Mouse (Mus musculus) kidney, postnatal 10 days (tissue): ENCODE measurements around the gene Lamtor2.
"Not testable (repeated sequence)": the region's sequence is repeated elsewhere in the genome, so short reads cannot be mapped to it uniquely, and the experiment has no call there.

Experiments
- DNase-seq: peaks from one replicate; pipeline ENCODE4 v3.0.0; 2021; ENCODE audit warnings: mixed read lengths

The Lamtor2 gene

DNA sequence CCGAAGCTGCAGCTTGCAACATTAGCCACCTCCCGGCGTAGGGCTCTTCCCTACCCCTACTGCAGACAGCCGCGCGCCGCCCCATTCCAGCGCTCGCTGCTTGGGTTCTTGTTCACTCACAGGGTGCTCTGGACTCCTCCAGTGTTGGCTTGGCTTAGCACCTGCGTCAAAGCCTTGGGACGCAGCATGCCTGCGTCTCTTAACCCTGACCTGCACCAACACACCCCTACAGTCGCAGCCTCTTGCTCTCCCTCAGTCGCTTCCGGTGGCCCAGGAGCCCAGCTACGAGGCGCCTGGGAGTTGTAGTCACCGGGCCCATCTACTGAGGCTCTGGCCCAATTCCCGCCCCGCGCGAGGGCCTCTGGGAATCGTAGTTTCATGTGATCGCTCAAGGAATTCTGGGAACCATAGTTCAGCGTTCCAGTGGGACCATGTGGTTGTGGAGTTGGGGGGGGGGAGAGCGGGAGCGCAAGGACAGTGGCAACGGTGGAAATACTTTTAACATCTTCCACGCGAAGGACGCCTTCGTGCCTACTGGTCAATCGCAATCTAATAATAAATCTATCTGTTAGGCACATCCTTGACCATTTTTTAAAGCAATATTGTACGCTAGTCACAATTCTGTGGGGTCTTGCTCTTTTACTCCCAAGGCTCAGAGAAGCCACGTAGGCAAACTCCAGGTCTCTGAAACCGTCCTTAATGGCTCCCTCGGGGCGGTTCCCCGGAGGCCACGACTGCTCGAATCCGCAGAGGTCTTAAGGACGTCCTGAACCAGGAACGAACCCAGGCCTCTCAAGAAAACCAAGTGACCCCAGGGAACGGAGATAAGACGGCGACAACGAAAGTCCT, at the start of gene Lamtor2:
Lamtor2 (minus strand) TSS at position 399 of the 849 bp plus-strand sequence.
- peak; percentile 99 for DNase-seq

DNA sequence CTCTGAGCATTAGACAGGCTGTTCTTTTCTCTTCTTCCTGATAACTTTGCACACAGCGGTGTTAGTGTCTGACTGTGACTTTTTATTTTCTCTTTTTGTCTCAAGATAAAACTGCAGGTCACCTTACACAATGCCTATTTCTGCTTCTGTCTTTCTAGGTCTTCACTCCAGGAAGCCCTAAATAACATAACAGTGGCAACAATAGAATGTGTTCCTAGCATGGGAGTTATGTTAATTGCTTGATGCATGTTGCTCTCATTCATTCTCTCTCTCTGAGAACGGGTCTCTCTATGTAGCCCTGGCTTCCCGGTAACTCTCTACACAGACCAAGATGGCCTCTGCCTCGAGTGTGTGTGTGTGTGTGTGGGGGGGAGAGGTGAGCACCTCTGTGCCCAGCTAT, 49.6 kb upstream of the Lamtor2 start:
- DNase-seq, result no peak

DNA sequence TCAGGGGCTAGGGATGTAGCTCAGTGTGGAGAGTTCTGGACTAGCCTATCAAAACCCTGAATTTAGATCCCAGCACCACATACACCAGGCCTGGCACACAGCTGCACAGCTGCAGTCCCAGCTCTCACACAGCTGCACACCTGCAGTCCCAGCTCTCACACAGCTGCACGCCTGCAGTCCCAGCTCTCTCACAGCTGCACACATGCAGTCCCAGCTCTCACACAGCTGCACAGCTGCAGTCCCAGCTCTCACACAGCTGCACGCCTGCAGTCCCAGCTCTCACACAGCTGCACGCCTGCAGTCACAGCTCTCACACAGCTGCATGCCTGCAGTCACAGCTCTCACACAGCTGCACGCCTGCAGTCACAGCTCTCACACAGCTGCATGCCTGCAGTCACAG, 43.7 kb upstream of the Lamtor2 start:
- not testable (repeated sequence) for DNase-seq

DNA sequence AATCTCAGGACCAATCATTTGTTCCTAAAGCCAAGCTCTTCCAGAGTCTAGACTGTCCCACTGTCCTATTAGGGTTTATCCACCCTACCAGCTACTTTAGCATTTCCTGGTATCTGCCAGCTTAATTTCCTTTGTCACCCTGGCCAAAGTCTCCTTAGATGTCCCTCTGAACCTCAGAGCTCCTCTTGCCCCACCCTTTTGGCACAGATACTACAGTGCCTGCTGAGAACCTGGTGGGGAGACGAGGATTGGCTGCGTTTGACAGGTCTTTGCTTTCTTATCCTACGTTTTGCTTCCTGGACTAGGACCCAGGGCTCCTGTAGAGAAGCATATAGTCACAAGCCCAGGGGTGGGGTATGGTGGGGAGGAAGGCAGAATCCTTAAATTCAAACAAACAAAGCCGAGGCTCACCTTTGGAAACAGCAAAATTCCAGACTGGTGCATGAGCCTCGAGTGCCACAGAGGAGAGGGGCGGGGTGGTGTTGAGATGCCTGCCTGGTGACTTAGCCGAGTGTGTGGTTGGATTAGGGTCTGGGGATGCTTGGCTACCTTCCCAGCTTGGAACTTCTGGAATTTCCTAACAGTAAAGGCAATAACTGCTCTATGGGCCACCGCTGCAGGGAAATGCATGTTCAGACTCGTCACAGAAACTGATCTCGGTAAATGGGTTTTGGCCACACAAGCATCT, 41.2 kb upstream of the Lamtor2 start:
- DNase-seq, result peak; percentile 47

DNA sequence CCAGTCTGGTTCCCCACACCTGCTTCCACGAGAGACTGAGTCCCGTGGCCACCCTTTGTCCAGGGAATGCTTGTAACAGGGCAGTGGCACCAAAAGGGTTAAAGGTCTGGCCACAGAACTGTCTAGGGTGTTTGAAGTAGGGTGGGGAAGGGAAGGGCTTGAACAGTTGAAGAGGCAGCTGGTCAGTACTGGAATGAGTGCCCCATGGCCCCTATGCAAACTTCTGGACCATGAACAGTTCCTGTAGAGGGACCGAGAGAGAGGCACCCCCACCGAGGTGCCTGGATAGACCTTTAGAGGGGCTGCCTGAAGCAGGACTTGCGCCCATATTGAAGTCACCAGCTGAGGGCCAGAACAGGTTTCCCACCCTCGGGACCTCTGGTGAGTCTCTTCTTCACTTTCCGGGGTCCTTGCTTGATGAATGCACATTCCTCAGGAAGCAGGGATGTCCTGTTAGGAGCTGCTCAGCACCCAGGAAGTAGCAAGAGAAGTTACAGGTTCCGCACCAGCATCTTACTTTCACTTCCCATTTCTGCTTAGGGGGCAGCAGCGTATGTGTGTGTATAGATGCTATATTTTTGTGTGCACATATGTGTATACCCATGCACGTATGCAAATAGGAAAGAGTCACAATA, 40.2 kb upstream of the Lamtor2 start:
- DNase-seq, result no peak

DNA sequence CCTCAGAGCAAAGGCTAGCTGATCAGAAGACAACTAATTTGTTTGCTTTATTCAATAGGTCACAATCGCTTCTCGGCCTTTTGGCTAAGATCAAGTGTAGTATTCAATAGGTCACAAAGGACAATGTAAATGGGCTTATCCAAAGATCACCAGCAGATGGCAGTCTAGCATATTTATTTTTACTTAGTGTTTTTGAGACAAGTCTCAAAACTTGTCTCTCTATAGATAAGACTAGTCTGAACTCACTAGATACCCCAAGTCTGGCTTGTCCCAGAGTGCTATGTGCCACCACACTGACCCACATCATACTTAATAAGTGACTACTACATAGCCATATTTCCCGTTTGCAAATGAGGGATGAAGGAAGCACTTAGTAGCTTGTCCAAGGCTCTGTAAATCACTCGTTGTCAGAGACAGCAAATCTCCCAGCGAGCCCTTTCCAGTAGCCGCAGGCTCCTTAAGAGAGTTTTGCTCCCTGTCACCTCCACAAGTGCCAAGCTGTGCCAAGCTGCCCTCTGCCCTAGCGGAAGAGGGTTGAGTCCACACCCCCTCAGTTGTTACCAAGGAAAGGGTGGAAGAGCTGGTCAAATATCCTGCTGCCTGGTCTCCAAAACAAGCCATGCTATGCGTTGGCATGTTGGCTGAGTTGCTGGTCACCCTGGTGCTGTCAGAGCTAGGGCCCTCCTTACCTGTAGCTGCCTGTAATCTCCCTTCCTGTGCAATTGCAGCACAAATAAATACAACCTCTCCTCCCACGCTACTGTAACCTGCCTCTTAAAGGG, 39.3 kb upstream of the Lamtor2 start:
- peak; percentile 57 for DNase-seq

DNA sequence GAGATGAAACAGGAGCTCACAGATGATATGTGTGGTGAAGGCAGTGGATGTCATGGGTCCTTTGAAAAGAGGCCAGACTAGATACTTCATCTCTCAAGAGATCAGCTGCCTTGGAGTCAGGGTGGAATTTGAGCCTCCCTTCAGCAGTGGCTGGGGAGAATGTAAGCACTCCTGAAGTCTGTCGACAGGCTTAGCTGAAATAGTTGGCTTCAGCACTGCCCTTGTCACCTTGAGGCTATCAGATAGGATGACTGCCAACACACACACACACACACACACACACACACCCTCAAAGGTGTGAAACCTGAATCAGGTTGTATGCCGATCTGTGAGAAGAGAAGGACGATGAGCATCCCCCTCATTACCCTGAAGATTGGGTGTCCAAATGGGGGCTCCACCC, 38.2 kb upstream of the Lamtor2 start:
- DNase-seq, result no peak

DNA sequence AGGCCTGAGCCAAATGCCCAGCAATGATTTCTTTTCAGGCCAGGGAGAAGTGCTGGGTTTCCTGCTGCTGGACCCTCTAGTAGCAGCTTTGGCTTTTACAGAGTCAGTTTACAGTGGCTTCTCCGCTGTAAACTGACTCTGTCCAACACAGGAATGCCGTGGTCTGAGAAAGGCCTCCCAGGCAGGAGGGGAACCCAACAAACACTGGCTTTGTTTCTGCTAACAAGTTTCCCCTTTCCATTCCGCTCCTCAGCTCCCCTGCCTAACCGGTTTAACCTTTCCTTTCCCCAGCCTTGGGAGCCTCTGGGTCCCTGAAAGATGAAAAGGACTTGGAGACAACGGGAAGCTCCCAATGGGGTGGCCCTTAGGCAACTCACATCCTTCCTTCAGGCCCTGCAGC, 37.4 kb upstream of the Lamtor2 start:
- no peak for DNase-seq

DNA sequence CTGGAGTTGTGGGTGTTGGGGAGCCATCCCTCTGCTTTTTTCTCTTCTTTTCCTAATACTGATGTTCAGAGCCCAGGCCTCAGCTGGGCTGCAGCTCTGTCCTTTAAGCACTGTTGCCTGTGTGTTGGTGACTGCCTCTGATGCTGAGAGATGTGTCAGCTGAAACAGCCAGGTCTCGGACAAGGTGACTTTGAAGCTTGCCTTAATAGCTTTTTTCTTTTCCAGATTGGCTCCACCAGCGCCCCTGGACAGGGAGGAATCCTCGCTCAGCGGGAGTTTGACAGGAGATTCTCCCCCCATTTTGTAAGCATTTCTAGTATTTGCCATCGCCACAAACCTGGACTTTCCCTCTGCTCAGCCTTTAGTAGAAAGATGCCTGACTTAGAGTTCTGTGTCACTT, 33.8 kb upstream of the Lamtor2 start:
- DNase-seq, result no peak

DNA sequence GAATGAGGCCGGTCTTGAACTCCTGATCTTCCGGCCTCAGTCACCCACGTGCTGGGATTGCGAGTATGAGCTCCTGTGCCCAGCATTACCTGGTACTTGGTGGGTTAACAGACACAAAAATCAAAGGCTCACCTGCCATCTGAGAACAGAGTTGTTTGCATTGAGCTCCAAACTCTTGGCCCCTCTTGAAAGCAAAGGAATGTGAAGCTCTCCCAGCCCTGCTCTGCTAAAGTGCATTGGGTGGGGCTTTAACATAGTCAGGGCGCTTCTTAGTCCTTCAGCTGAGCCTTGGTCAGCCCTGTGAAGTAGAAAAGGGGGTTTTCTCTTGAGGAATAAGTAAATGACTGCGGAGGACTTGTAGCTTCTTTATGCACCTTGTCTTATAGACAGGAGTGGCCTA, 32.9 kb upstream of the Lamtor2 start:
- no peak for DNase-seq

DNA sequence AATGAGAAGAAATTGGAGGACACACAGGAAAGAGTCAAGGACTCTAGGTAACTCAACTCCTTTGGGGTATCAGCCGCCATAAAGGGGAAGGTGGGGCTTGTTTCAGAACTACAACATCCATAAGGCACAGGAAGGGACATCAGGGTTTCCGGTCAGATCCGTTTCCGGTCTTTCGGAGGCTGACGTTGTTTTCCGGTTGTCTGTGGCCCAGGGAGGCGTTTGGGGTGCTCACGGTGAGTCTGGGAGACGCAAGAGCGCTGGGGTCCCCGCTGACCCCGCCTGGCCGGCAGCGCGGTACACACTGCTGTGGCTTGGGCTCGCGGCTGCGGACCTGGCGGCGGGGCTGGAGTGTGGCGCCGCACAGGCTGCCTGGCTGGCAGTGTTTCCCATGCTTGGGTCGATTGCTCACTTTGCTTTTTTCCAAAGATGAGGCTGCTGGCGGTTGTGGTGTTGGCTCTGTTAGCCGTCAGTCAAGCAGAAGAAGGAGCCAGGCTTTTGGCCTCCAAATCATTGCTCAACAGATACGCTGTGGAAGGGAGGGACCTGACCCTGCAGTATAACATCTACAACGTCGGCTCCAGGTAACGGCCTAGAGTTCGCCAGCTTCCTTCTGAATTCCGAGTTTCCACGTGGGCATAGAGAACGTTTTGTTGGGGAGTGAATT, 26.7 kb upstream of the Lamtor2 start:
- peak; percentile 84 for DNase-seq

DNA sequence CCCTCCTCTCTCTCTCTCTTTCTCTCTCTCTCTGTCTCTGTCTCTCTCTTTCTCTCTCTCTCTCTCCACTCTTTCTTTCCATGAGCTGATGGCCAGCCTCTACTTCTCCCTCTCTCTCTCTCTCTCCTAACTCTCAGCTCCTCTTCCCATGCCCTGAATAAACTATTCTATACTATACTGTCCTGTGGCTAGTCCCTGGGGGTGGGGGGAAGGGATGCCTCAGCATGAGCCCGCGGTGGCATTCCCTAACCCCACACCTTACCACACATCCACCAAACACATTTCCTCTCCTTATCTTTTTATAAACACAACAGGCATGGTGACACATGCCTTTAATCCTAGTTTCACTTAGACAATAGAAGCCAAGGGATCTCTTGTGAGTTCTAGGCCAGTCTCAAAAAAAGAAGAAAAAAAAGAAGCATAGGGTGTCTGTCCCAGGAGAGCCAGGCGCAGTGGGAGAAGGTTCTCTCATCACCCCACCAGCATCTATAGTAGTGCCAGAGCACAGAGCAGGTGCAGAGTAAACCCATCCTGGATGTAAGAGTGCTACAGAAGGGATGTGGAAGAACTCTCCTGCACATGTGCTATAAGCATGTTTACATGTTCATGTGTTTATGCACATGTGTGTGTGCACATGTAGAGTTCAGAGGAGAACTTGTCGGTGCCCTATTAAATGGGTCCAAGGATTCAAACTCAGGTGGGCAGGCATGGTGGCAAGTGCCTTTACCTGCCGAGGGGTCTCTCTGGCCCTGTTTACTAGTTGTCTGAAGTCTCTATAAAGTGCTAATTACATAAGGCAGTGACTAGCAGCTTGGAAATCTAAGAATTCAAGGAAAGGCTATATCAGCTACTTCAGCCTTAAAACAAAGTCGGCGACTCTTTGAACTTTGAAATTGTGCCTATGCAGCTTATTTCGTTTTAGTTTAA, 25.9 kb upstream of the Lamtor2 start:
- no peak for DNase-seq

DNA sequence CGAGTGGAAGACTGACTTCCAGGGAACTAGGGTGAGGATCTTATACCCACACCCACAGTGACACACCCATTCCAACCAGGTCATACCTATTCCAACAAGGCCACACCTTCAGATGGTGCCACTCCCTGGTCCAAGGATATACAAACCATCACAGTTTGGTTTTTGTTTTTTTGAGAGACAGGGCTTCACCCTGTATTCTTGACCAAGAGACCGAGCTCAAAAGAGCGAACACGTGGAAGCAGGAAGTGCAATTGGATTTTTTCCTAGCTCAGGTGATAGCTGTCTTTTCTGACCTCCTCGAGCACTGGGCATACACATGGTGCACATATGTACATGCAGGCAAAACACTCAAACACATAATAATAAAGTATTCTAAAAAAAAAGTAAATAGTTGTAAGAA, 25.0 kb upstream of the Lamtor2 start:
- not testable (repeated sequence) for DNase-seq

DNA sequence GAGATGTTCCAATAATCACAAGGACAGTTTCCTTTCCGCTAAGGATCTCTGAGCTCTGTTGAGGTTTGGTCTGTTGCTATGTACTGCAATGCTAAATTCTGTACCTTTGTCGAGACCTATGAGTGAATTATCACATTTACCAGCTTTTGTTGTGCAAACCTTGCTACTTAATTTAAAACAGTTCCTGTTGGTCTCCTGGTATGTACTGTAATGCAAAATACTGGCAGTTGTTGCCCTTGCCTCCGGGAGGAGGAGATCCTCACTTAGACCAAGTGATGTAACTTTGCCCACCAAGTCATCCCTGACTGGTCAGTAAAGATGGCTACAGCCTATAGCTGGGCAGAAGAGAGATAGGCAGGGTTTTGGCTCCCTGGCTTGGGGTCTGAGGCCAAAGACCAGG, 22.7 kb upstream of the Lamtor2 start, which contains the start of gene Ssr2:
Ssr2 (plus strand) TSS at position 337 of the 400 bp plus-strand sequence.
- no peak for DNase-seq

DNA sequence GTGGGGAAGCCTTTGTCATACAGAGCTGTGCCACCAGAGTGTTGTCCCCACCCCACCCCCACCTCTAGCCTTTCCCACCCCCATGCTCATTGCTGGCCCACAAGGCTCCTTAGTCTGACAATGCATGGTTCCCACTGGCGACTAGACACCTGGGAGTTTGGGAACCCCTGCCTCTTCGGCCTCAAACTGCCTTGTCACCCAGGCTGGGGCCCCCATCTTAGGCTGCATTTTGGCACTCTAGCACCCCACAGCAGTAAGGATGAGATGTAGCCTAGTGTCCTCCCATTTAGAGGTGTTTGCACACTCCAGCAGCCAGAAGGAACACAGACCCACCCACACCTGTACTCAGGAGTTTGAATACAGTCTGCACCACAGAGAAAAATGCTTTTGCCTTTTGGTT, 20.9 kb upstream of the Lamtor2 start:
- no peak for DNase-seq

DNA sequence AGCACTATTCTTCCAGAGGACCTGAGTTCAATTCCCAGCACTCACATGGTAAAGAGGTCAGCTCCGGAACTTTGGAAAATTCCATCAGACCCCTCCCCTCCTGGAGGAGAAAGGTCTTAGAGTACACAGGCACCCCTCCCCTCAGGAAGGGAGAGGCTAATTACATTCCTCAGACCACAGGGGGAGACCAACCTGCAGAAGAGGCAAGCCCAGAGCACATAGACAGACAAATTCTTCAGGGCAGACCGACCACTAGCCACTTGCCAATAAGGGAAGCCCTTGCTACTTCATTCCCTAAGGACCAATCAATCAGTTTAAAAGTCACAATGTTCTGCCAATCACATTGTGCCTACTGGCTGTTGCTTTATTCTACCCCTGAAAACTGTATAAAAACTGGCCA, 20.0 kb upstream of the Lamtor2 start:
- DNase-seq, result no peak

DNA sequence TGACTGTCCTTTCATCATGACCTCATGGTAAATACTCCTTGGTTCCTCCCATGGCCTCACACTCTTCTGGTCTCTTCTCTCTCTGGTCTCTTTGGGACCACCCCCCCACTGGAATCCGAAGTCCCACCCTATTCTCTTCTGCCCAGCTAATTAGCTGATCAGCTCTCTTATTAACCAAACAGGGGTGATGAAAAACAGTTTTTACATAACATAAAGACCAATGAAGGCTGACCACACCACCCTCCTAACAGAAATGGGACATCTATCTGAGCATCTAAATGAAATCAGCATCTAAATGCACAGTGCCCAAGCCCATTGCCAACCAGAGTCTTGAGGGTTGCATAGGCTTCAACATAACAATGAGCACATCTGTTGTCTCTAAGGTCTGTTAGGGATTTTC, 19.0 kb upstream of the Lamtor2 start:
- no peak for DNase-seq

DNA sequence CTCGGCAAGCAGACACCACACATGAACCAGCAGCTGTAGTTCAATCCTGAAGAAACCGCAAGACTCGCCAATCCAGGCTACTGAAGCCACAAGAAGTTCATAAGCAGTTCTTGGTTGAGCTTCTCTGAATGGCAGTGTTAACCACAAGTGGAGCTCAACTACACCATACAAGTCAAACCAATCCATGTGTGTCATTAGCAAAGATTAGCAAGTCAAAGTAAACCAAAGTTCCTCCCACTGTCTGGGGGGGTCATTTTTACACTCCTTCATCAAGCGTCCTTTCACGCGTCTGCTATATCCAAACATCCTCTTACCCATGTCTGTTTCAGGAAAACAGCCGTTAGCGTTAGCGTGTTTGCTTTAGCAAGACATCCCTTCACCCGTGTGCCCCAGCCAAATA, 17.5 kb upstream of the Lamtor2 start:
- no peak for DNase-seq

DNA sequence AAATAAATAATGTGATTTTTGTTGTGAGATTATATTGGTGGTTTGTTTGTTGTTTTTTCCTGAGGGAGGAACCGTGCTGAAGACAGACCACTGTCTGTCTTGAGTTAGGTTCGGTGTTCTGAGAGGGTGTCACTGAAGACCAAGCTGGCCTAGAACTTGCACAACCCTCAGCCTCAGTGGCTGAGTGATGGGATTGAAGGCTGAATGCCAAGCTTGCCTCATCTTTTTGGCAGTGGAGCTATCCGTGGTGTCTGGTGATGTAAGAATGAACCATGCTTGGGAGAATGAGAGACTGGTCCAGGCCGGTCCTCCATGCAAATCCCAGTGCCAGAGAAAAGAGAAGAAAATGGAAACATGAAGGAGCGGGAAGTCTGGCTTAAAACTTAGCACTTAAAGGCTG, 16.8 kb upstream of the Lamtor2 start:
- DNase-seq, result no peak

DNA sequence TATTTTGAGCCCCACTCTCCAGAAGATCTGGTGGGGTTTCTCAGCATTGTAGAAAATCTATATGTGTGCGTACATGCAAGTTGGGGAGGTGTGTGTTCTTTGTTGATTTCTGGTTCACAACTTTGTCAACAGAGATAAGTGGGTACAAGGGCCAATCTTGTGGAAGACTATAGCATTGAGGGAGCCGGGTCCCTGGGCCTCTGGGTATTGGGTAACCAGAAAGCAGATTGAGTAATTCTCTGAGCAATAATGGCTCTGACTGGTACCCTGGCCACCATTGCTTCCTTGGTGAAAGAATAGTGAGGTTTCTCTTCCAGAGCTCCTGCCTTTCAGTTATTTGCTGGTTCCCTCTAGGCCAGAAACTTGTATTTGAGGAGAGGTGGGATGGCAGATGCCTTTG, 16.2 kb upstream of the Lamtor2 start:
- DNase-seq, result no peak

DNA sequence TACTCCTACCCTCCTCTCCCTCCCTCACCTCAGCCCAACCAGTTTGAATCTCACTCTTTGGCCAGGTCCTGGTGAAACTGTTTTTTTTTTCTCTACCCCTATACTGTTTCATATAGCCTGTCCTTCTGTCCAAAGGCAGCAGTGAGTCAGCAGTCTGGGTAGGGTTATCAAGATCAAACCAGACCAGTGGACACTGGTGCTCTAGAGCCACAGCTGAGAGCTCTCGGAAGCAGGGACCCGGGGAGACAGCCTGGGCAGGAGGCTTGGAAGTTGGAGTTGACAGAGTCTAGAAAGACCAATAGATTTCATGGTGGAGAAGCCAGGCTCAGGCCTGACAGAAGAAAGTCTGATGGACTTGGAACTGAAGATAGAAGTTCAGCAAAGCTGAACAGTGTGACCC, 15.7 kb upstream of the Lamtor2 start:
- no peak for DNase-seq
